Mouse (Mus musculus) brain, embryonic 14.5 days (tissue): ENCODE measurements around the gene Bmf.

Experiments
- CTCF ChIP-seq: fragments of 200-500 bp; IDR thresholded peaks from 2 replicates; pipeline ENCODE4 v1.5.1; 2012; ENCODE audit warnings: inconsistent platforms, mild to moderate bottlenecking, moderate library complexity, borderline replicate concordance; ENCODE audit not compliant: insufficient read depth, insufficient read length; ENCODE audit errors: extremely low read depth
- POLR2A ChIP-seq: fragments of 200-500 bp; IDR thresholded peaks from 2 replicates; pipeline ENCODE4 v1.6.1; 2012; ENCODE audit warnings: mild to moderate bottlenecking, inconsistent platforms, borderline replicate concordance; ENCODE audit not compliant: poor library complexity, insufficient read depth, insufficient read length, severe bottlenecking; ENCODE audit errors: extremely low read depth

DNA sequence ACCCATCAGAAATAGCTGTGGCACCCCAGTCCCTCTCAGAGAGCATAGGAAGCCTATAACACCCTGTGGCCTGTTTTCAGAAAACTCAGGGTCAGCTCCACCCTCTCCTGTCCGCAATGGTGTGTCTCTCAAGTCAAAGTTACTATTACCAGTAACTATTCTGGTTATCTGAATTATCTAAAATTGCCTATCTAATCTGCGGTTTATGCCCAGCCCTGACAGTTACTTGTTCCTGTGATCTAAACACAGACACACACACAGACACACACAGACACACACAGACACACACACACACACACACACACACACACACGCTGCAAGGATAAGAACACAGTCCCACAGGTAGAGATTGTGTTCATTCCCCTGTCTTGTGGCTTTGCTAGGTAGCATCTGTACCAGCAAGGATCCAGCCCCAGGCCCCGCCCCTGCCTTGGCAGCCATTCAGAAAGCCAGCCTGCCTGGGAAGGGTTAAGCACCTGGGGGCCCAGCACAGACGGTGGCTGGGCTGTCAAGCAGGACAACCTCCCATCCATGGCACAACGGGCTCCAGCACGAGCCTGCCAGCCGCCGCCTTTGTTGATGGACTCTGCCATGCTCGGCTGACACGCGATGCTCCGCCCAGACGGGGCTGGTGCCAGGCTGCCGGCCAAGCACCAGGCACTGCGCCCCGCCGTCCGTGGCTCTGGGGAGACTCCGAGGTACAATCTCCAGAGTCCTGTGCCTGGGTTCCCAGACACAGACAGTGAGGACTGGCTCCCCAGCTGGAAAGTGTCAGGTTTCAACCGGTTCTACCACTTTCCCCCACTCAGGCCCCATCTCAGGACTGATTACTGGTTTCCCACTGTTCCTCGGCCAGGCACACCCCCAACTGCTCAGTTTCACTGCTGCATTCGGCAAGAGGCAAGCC, 5.3 kb downstream of the Bmf start:
- TF ChIP-seq POLR2A (no peak), CTCF (no peak)
